Mouse (Mus musculus) limb, embryonic 13.5 days (tissue): Measurements from ENCODE around the gene H2-DMb1. TPM values are rescaled to one million over a fixed set of nuclear protein-coding genes. Genes with fewer than 3 reads are reported as not detected.

Experiments
- ATAC-seq: fragments of 200-750 bp; cut with Nextera tagmentation; 2 replicates; pipeline ENCODE4 v1.8.0; 2017; ENCODE audit warnings: low read depth, moderate number of reproducible peaks, moderate TSS enrichment; ENCODE audit not compliant: low FRiP score
- H3K27ac ChIP-seq: fragments of 300-500 bp; sonication (generic); 2 replicates; pipeline ENCODE4 v1.5.1; 2015; ENCODE audit warnings: inconsistent platforms, mild to moderate bottlenecking, moderate library complexity
- H3K27me3 ChIP-seq: fragments of 300-500 bp; sonication (generic); 2 replicates; pipeline ENCODE4 v1.6.1; 2015; ENCODE audit warnings: mild to moderate bottlenecking, inconsistent platforms
- H3K36me3 ChIP-seq: fragments of 300-500 bp; sonication (generic); 2 replicates; pipeline ENCODE4 v1.6.1; 2015; ENCODE audit warnings: inconsistent platforms, mild to moderate bottlenecking, moderate library complexity
- H3K4me1 ChIP-seq: fragments of 300-500 bp; sonication (generic); 2 replicates; pipeline ENCODE4 v1.6.1; 2015; ENCODE audit warnings: inconsistent platforms
- H3K4me2 ChIP-seq: fragments of 300-500 bp; sonication (generic); replicated peaks from 2 replicates; pipeline ENCODE4 v1.6.1; 2015; ENCODE audit warnings: inconsistent platforms, mild to moderate bottlenecking, moderate library complexity
- H3K4me3 ChIP-seq: fragments of 300-500 bp; sonication (generic); 2 replicates; pipeline ENCODE4 v1.5.1; 2015; ENCODE audit warnings: moderate library complexity, mild to moderate bottlenecking, inconsistent platforms
- H3K9ac ChIP-seq: fragments of 300-500 bp; sonication (generic); 2 replicates; pipeline ENCODE4 v1.6.1; 2015; ENCODE audit warnings: mild to moderate bottlenecking, inconsistent platforms
- H3K9me3 ChIP-seq: fragments of 300-500 bp; sonication (generic); 2 replicates; pipeline ENCODE4 v1.6.1; 2016; ENCODE audit warnings: inconsistent platforms
- WGBS: fragments of 180-500 bp; shearing (Covaris S2); methylation state at CpG from one replicate; pipeline ENCODE4 v1.1.7; 2015; 5-methylcytosine and 5-hydroxymethylcytosine counted together
- polyA plus RNA-seq: library from polyadenylated mRNA; unstranded; fragments of >200 nt; fragmentation: Nextera tagmentation; extraction: Ambion mirVana; gene quantifications from 2 replicates; pipeline ENCODE4 v1.2.1, GENCODE M21; 2015

The H2-DMb1 gene
- polyA plus RNA-seq, 1 experiment from 2014 or later = 1.7 TPM

DNA sequence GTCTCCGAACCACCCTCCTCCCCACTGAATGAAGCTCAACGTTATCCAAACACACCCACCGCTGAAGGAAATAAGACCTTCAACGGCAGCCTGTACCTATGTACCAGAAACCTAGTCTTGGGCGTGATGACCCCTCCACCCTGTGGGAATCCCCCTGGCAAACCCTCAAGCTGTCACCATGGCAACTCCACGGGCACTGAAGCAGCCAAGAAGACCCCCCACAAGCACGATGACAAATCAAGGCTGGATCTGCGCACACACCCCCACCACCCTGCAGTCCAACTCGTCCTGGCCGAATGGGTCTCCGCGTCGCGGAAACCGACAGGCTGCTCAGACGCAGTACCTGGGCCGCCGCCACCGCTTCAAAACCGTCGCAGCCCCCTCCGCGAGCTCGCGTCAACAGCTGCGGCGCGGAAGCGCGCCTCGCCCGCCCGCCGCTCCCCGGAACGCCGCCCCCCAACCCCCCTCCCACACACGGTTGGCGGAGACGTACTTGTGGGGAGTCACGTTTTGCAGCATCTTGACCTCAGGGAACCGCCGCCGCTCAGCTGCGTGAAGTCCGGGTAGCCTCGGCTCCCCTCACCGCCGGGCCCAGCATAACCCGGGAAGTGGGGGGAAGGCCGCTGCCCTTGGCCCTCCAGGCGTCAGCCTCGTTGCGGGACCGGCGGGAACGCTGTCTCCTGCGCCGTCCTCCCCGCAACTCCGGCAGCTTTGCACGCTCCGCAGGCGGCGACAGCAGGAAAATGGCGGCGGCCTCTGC lies 34.6 kb upstream of the H2-DMb1 start:
- Histone ChIP-seq H3K27ac (peak overlapping the region; percentile 84), H3K9ac (peak overlapping the region; percentile 97), H3K36me3 (peaks cover 55% of the 10 kb centered on the region), H3K27me3 (no peaks in the 10 kb centered on the region), H3K4me3 (peak overlapping the region; percentile 99), H3K4me2 (peak overlapping the region; percentile 98), H3K9me3 (no peaks in the 10 kb centered on the region), H3K4me1 (peaks cover 23% of the 10 kb centered on the region)
- WGBS = under 1% methylated on average over 67 of the region's 67 CpGs
- no peak for ATAC-seq

DNA sequence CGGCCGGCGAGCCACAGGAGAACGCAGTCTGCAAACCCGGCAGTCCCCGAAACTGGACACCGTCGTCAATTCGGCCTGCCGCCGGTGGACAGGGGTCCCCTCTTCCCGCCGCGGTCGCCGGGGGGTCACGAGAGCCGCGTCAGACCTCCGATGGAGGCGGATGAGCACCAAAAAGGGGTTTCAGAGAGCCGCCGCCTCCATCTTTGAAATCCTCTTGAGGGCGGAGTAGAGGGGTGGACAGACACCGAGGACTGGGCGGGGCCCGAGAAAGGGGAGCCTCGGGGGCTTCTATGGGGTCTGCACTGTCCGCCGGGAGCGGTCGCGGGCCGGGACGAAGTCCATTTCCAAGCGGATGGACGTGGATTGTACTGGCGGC lies 34.0 kb upstream of the H2-DMb1 start:
- Histone ChIP-seq H3K4me3 (peak overlapping the region; percentile 99), H3K4me2 (peak overlapping the region; percentile 98), H3K9ac (peak overlapping the region; percentile 97), H3K36me3 (peaks cover 49% of the 10 kb centered on the region), H3K4me1 (peaks cover 25% of the 10 kb centered on the region), H3K27me3 (no peaks in the 10 kb centered on the region), H3K27ac (peak overlapping the region; percentile 84), H3K9me3 (no peaks in the 10 kb centered on the region)
- ATAC-seq = no peak
- under 1% methylated on average over 38 of the region's 38 CpGs for WGBS

- peak; percentile 74 for ATAC-seq
- peak within 1 kb of the TSS; percentile 99 for H3K4me3 ChIP-seq
- H3K4me1 ChIP-seq = peaks cover 30% of the 10 kb centered on the region
- H3K9ac ChIP-seq = peak within 1 kb of the TSS; percentile 97
- peak within 1 kb of the TSS; percentile 100 for H3K27ac ChIP-seq
- H3K4me2 ChIP-seq = peak within 1 kb of the TSS; percentile 98
- WGBS = under 1% methylated on average over 96 of the region's 96 CpGs
- peaks cover 43% of the 10 kb centered on the region for H3K36me3 ChIP-seq
- no peaks in the 10 kb centered on the region for H3K9me3 ChIP-seq
- H3K27me3 ChIP-seq = no peaks in the 10 kb centered on the region
Measured at GRCm38 (mm10) chr17:34119249-34120179, 33.4 kb upstream of the H2-DMb1 start, which contains the start of gene H2-DMa. TSS of gene H2-DMa (plus strand) at chr17:34119541.

GRCm38 (mm10) chr17:34120180-34120723 lies 32.6 kb upstream of the H2-DMb1 start:
- 1% methylated on average over 25 of the region's 42 CpGs for WGBS
- Histone ChIP-seq H3K9ac (peak overlapping the region; percentile 97), H3K4me3 (peak overlapping the region; percentile 99), H3K9me3 (no peaks in the 10 kb centered on the region), H3K36me3 (peaks cover 35% of the 10 kb centered on the region), H3K4me1 (peaks cover 36% of the 10 kb centered on the region), H3K27me3 (no peaks in the 10 kb centered on the region), H3K27ac (peak overlapping the region; percentile 100), H3K4me2 (peak overlapping the region; percentile 98)
- ATAC-seq = 0 out of 2 replicates have a peak, but pooled peaks have one; percentile 2

DNA sequence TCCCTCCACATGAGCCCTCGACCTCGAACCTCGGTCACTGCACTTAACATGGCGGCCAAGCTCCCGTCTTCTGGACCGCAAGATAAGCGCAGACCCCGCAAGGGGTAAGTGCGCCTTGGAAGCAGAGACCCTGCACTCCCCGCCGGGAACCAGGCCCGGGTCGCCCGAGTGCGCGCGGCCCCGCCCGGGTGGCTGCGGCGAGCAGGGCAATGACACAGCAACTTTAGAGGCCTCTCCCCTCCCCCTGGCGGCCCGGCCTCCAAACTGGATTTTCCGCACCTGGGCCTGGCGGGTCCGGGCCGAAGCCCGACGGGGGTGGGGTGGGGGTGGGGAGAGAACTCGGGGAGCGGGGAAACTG lies 32.1 kb upstream of the H2-DMb1 start:
- Histone ChIP-seq H3K36me3 (peaks cover 33% of the 10 kb centered on the region), H3K4me3 (peak overlapping the region; percentile 99), H3K4me2 (peak overlapping the region; percentile 98), H3K9ac (peak overlapping the region; percentile 97), H3K4me1 (peaks cover 30% of the 10 kb centered on the region), H3K9me3 (no peaks in the 10 kb centered on the region), H3K27ac (peak overlapping the region; percentile 100), H3K27me3 (no peaks in the 10 kb centered on the region)
- ATAC-seq = no peak
- WGBS = under 1% methylated on average over 31 of the region's 31 CpGs

DNA sequence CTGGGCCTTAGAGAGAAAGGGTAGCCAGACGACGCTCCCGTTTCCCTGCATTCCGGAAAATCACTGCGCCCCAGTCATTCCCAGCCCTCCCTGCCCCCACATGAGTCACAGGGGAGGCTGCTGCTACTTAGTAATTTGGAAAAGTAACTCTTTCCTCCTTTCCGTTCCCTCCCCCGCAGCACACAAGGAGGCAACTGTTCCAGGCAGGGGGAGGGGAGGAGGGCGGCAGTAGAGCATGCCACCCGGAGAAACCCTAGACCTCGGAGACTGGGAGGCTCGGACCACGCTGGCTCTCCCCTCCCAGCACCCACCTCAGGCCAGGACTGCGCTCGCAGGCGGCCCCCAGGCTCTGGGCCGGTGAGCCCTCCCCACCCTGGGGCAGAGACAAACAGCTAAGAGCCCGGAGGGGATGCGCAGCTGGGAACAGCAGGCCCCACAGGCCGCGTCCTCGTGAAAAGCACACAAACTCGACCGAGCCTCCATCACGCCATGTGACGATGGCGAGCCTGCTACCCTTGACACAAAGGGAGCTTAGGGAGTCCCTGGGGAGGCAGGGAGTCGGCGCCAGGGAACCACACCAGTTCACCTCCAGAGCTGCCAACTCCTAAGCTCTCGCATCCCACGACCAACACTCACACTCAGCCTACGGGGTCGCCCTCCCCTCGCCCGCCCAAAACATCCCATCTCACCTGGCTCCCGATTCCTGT lies 31.5 kb upstream of the H2-DMb1 start:
- Histone ChIP-seq H3K36me3 (peaks cover 32% of the 10 kb centered on the region), H3K9ac (peak overlapping the region; percentile 97), H3K27ac (peak overlapping the region; percentile 100), H3K9me3 (no peaks in the 10 kb centered on the region), H3K27me3 (no peaks in the 10 kb centered on the region), H3K4me3 (peak overlapping the region; percentile 99), H3K4me1 (peaks cover 29% of the 10 kb centered on the region), H3K4me2 (peak overlapping the region; percentile 98)
- 0% methylated on average over 30 of the region's 35 CpGs for WGBS
- ATAC-seq = peak; percentile 48

DNA sequence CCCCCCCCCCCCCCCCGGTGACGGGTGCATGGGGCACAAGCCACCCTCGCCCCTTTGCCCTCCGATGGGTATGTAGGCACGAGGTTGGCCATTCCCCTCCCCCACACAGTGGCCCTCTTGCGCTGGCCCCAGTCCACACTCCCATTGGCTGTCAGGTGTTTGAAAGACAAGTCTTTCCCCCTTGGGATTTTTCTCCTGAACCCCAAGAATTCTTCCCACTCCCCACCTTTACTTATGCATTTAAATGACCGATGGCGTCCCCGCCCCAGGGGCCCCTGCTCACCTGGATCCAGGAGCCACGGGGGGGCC lies 31.0 kb upstream of the H2-DMb1 start:
- peak overlapping the region; percentile 98 for H3K4me2 ChIP-seq
- H3K4me3 ChIP-seq = peak overlapping the region; percentile 99
- no peaks in the 10 kb centered on the region for H3K27me3 ChIP-seq
- H3K27ac ChIP-seq = peak overlapping the region; percentile 100
- ATAC-seq = no peak
- H3K36me3 ChIP-seq = peaks cover 29% of the 10 kb centered on the region
- peak overlapping the region; percentile 97 for H3K9ac ChIP-seq
- H3K4me1 ChIP-seq = peaks cover 29% of the 10 kb centered on the region
- no peaks in the 10 kb centered on the region for H3K9me3 ChIP-seq
- WGBS = 1% methylated on average over 7 of the region's 10 CpGs

GRCm38 (mm10) chr17:34122188-34122984 lies 30.5 kb upstream of the H2-DMb1 start, which contains the start of gene Brd2:
TSS of gene Brd2 (minus strand) at chr17:34122634.
- H3K27ac ChIP-seq = peak within 1 kb of the TSS; percentile 100
- H3K9me3 ChIP-seq = no peaks in the 10 kb centered on the region
- 2% methylated on average over 57 of the region's 75 CpGs for WGBS
- H3K4me3 ChIP-seq = peak within 1 kb of the TSS; percentile 99
- H3K4me2 ChIP-seq = peak within 1 kb of the TSS; percentile 98
- no peaks in the 10 kb centered on the region for H3K27me3 ChIP-seq
- H3K4me1 ChIP-seq = peaks cover 30% of the 10 kb centered on the region
- H3K36me3 ChIP-seq = peaks cover 25% of the 10 kb centered on the region
- peak within 1 kb of the TSS; percentile 97 for H3K9ac ChIP-seq
- peak; percentile 58 for ATAC-seq

DNA sequence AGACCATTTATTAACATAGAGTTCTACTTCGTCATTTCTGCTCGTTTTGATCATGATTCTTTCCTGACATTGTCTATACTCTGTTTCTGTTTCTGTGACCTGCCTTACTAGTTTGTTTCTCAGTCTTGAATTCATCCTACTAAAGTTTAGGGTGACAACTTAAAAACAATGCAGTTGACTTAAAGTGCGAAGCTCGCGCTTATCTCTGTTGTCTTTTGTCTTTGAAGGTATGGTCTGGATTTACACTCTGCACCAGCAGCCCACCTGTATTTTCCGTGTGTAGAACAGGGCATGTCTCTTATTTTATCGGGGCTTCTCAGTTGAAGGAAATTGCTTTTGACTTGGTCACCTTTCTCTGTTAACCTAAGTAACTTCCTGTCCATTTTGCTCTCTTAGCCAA lies 29.8 kb upstream of the H2-DMb1 start:
- Histone ChIP-seq H3K9me3 (no peaks in the 10 kb centered on the region), H3K4me2 (peak overlapping the region; percentile 98), H3K27ac (peak overlapping the region; percentile 100), H3K27me3 (no peaks in the 10 kb centered on the region), H3K9ac (peak overlapping the region; percentile 97), H3K4me1 (peaks cover 37% of the 10 kb centered on the region), H3K36me3 (peaks cover 18% of the 10 kb centered on the region), H3K4me3 (peak overlapping the region; percentile 99)
- no peak for ATAC-seq
- under 1% methylated on average over 7 of the region's 7 CpGs for WGBS

DNA sequence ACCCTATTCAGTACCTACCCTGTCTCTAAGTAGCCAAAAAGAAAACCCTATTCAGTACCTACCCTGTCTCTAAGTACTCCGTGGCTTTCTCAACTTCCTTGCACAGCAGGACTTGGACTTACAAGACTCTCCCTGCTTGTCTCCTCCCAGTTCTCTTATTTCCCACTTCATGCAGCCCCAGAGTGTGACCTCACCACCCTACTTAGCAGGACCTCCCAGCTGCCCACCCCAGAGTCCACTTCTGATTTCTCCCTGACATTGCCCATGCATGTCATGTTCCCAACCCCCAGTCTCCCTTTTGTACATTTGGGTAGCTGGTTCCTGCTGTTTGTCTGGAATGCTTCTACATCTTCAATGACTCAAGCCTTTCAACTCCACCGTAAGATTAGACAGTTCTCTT lies 29.4 kb upstream of the H2-DMb1 start:
- no peaks in the 10 kb centered on the region for H3K27me3 ChIP-seq
- no peaks in the 10 kb centered on the region for H3K9me3 ChIP-seq
- WGBS = 12% methylated on average over 2 of the region's 2 CpGs
- peaks cover 41% of the 10 kb centered on the region for H3K4me1 ChIP-seq
- no peak for ATAC-seq
- H3K4me2 ChIP-seq = peak overlapping the region; percentile 98
- H3K36me3 ChIP-seq = peaks cover 14% of the 10 kb centered on the region
- H3K27ac ChIP-seq = peak overlapping the region; percentile 100
- peak overlapping the region; percentile 99 for H3K4me3 ChIP-seq
- peak overlapping the region; percentile 97 for H3K9ac ChIP-seq

DNA sequence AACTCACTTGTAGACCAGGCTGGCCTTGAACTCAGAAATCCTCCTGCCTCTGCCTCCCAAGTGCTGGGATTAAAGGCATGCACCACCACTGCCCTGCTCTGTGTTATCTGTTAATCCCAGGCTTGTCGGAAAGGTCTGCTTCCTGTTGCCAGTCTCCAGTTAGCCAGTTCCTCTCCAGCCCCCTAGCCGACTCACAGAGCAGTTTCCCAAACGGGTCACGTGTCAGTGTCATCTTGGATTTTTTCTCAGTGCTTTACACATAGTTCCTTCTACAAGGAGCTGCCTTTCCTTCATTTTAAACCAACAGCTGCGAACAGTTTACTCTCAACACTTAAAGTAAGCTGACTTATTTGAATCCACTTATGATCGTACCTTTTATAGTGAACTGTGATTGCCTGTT lies 28.2 kb upstream of the H2-DMb1 start:
- peak overlapping the region; percentile 98 for H3K4me2 ChIP-seq
- no peak overlapping the region for H3K4me3 ChIP-seq
- ATAC-seq = no peak
- no peak overlapping the region for H3K27ac ChIP-seq
- peaks cover 9% of the 10 kb centered on the region for H3K36me3 ChIP-seq
- 85% methylated on average over 6 of the region's 6 CpGs for WGBS
- no peaks in the 10 kb centered on the region for H3K9me3 ChIP-seq
- H3K4me1 ChIP-seq = peaks cover 53% of the 10 kb centered on the region
- H3K9ac ChIP-seq = no peak overlapping the region
- no peaks in the 10 kb centered on the region for H3K27me3 ChIP-seq
